Mouse (Mus musculus) lung, embryonic 16.5 days (tissue): Measurements from ENCODE around the gene Arglu1. TPM values are rescaled to one million over a fixed set of nuclear protein-coding genes. Genes with fewer than 3 reads are reported as not detected.

ENCODE experiments used
- ATAC-seq: fragments of 200-750 bp; cut with Nextera tagmentation; 2 replicates; pipeline ENCODE4 v1.8.0; 2017; ENCODE audit warnings: low read depth, mild to moderate bottlenecking, moderate library complexity
- H3K27ac ChIP-seq: fragments of 300-500 bp; sonication (generic); 2 replicates; pipeline ENCODE4 v1.5.1; 2014; ENCODE audit warnings: mild to moderate bottlenecking, control low read depth, low read length
- H3K27me3 ChIP-seq: fragments of 300-500 bp; sonication (generic); 2 replicates; pipeline ENCODE4 v1.6.1; 2014; ENCODE audit warnings: low read depth, low read length, mixed read lengths; ENCODE audit not compliant: control insufficient read depth, insufficient read depth
- H3K36me3 ChIP-seq: fragments of 300-500 bp; sonication (generic); 2 replicates; pipeline ENCODE4 v1.6.1; 2014; ENCODE audit warnings: low read length; ENCODE audit not compliant: control insufficient read depth, insufficient read depth
- H3K4me1 ChIP-seq: fragments of 300-500 bp; sonication (generic); replicated peaks from 2 replicates; pipeline ENCODE4 v1.6.1; 2014; ENCODE audit warnings: low read length, mixed read lengths; ENCODE audit not compliant: control insufficient read depth, insufficient read depth
- H3K4me2 ChIP-seq: fragments of 300-500 bp; sonication (generic); 2 replicates; pipeline ENCODE4 v1.6.1; 2014; ENCODE audit warnings: low read depth, low read length, control low read depth
- H3K4me3 ChIP-seq: fragments of 300-500 bp; sonication (generic); 2 replicates; pipeline ENCODE4 v1.5.1; 2014; ENCODE audit warnings: mild to moderate bottlenecking, low read length, control low read depth
- H3K9ac ChIP-seq: fragments of 300-500 bp; sonication (generic); 2 replicates; pipeline ENCODE4 v1.6.1; 2014; ENCODE audit warnings: low read length, control low read depth
- H3K9me3 ChIP-seq: fragments of 300-500 bp; sonication (generic); 2 replicates; pipeline ENCODE4 v1.6.1; 2016; ENCODE audit warnings: low read length; ENCODE audit not compliant: control insufficient read depth
- WGBS: fragments of 180-500 bp; shearing (Covaris S2); extraction: QIAGEN DNeasy Blood & Tissue Kit; methylation state at CpG from one replicate; pipeline ENCODE4 v1.1.7; 2014; 5-methylcytosine and 5-hydroxymethylcytosine counted together
- microRNA-seq: library from miRNA; unstranded; fragments of <30 nt; microRNA quantifications from one replicate; pipeline ENCODE4, GENCODE M21; 2016
- polyA plus RNA-seq: library from polyadenylated mRNA; unstranded; fragments of >200 nt; fragmentation: Nextera tagmentation; extraction: Ambion mirVana; gene quantifications from 2 replicates; pipeline ENCODE4 v1.2.1, GENCODE M21; 2015

The Arglu1 gene
- polyA plus RNA-seq, 1 experiment from 2014 or later: 120 TPM

- ATAC-seq: peak; percentile 76
- Histone ChIP-seq H3K9ac (no peak overlapping the region), H3K4me3 (no peak overlapping the region), H3K36me3 (peaks cover 30% of the 10 kb centered on the region), H3K9me3 (no peaks in the 10 kb centered on the region), H3K4me2 (no peak overlapping the region), H3K27me3 (no peaks in the 10 kb centered on the region), H3K4me1 (peaks cover 8% of the 10 kb centered on the region; the same call in 1 of the 2 replicates), H3K27ac (peak overlapping the region; percentile 43)
- WGBS: 55% methylated on average over 19 of the region's 19 CpGs
Observed at GRCm38 (mm10) chr8:8619221-8620194, 70.8 kb downstream of the Arglu1 start.

Small RNA genes lying within 50 kb of the gene (microRNA-seq; reads per million reads assigned to microRNA genes)
- 10.7 reads per million, percentile 26 among the genes with 10 or more reads in this experiment for gene Mir7654

Other genes starting within 250 kb of the Arglu1 start
- 15.1 and 20.4 TPM in 2 replicates for gene Efnb2, start 29.3 kb downstream of the Arglu1 start, polyA plus RNA-seq